Mouse (Mus musculus): ENCODE results near the gene C1qtnf6.
A peak's percentile ranks its signal among the peaks of the same experiment; 100 is the strongest.

C1qtnf6 gene

GRCm38 (mm10) chr15:78515759-78516158 lies 15.5 kb downstream of the C1qtnf6 start:
- DNase-seq (ENCODE audit: low read depth, low spot score) = no peak

- peak; percentile 89 for DNase-seq (ENCODE audit: low read depth, low spot score)
Observed at GRCm38 (mm10) chr15:78514393-78515146, 16.6 kb downstream of the C1qtnf6 start.

- no peak for DNase-seq (ENCODE audit: low read depth, low spot score)
Observed at GRCm38 (mm10) chr15:78513019-78513418, 18.2 kb downstream of the C1qtnf6 start.

- no peak for DNase-seq (ENCODE audit: low read depth, low spot score)
Observed at GRCm38 (mm10) chr15:78511951-78512350, 19.3 kb downstream of the C1qtnf6 start.

DNA sequence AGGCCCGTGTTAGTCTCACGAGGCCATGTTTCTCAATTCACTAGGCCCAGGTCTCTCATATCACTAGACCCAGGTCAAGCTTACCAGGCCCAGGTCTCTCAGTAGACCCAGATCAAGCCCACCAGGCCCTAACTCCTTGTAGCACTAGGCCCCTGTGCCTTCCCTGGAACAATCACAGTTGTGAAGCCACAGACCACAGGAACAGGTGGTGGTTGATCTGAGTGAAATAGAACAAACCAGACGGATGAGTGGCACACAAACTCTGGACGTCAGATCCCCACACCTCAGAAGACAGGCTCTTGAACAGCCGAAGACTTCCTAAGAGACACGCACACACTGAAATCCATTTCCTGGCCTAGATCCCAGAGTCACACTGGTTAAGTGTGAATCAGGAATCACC lies 20.5 kb downstream of the C1qtnf6 start:
- no peak for DNase-seq (ENCODE audit: low read depth, low spot score)

GRCm38 (mm10) chr15:78510121-78510576 lies 21.1 kb downstream of the C1qtnf6 start:
- DNase-seq (ENCODE audit: low read depth, low spot score) = no peak

DNA sequence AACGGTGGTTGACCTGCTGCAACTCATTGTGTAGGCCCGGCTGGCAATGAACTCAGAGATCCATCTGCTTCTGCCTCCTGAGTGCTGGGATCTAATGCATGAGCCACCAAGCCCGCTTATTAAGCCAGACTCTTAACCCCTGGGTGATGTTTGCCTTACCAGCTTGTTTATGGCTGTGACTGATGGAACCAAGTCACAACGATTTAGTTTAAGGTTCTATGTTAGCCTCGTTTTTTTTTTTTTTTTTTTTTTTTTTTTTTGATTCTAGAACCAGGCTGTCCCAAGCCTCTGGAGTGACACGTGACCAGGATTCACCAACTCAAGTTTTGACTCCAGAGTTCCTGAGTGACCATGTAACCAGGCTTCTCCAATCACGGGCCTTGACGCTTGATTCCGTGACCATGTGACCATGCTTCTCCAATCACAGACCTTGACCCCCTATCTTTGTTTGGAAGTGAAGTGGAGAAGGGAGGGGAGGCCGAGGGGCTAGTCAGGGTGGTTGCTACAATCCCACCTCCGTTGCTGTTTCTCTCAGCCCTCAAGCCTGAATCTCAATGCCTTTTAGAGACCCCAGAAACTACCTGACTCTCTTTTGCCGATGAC lies 21.8 kb downstream of the C1qtnf6 start:
- DNase-seq (ENCODE audit: low read depth, low spot score) = no peak

GRCm38 (mm10) chr15:78508443-78508842 lies 22.8 kb downstream of the C1qtnf6 start:
- DNase-seq (ENCODE audit: low read depth, low spot score) = no peak

DNA sequence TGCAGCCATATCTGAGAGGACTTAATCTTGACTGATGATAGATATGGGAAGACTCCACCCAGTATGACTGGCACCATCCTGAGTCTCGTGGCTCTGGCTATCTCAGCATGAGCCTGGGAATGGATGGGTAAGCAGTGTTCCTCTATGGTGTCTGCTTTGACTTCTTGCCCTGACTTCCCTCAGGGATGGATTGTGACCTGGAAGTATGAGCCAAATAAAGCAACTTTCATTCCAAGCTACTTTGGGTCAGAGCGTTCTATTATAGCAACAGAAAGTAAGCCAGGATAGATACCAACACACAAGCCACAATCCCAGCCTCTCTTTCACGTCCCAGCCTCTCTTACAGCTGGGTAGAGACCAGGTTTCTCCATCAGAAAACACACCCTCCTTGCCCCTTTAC lies 25.7 kb downstream of the C1qtnf6 start:
- DNase-seq (ENCODE audit: low read depth, low spot score) = no peak

DNA sequence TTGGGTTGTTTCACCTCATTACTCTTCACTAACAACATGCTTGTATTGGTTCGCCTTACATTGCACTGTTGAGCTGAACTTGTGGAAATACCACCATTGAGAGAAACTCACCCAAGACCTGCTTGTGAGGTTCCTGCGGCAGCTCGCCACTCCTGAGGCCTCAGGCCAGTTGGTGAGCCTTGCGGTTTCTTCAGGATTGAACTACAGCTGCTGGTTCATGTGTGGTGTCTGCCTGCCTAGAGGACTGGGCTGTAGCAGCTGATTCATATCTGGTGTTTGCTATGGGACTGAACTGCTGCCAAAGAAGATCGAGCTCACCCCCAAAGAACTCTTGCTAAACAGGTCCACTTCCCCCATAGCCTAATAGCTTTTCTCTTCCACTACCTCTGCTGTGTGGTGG lies 26.4 kb downstream of the C1qtnf6 start:
- no peak for DNase-seq (ENCODE audit: low read depth, low spot score)

- DNase-seq (ENCODE audit: low read depth, low spot score) = no peak
Observed at GRCm38 (mm10) chr15:78504013-78504412, 27.2 kb downstream of the C1qtnf6 start.

- no peak for DNase-seq (ENCODE audit: low read depth, low spot score)
Observed at GRCm38 (mm10) chr15:78502437-78503132, 28.6 kb downstream of the C1qtnf6 start.

GRCm38 (mm10) chr15:78494968-78495406 lies 36.2 kb downstream of the C1qtnf6 start, which contains the start of gene Il2rb:
Il2rb (minus strand) TSS chr15:78495271.
- no peak for DNase-seq (ENCODE audit: low read depth, low spot score)

- no peak for DNase-seq (ENCODE audit: low read depth, low spot score)
Observed at GRCm38 (mm10) chr15:78493401-78494010, 37.7 kb downstream of the C1qtnf6 start.

- DNase-seq (ENCODE audit: low read depth, low spot score) = peak; percentile 32
Observed at GRCm38 (mm10) chr15:78491301-78491700, 39.9 kb downstream of the C1qtnf6 start.

DNA sequence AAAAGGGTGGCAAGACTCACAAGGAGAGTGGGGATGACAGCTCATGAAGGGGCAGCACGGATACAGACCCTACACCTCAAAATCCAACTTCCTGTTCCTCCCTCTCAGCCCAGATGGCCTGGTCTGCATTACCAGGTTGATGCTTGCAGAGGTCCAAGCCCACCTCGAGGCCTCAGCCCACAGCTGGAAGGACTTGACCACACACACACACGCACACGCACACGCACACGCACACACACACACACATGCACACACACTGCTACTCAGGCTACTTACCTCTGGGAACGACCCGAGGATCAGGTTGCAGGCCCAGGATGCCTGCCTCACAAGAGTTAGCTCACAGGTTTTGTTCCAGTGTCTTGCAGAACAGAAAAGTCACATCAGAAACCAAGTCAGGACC lies 41.3 kb downstream of the C1qtnf6 start:
- no peak for DNase-seq (ENCODE audit: low read depth, low spot score)

- DNase-seq (ENCODE audit: low read depth, low spot score) = peak; percentile 45
Observed at GRCm38 (mm10) chr15:78489248-78489647, 42.0 kb downstream of the C1qtnf6 start.

DNA sequence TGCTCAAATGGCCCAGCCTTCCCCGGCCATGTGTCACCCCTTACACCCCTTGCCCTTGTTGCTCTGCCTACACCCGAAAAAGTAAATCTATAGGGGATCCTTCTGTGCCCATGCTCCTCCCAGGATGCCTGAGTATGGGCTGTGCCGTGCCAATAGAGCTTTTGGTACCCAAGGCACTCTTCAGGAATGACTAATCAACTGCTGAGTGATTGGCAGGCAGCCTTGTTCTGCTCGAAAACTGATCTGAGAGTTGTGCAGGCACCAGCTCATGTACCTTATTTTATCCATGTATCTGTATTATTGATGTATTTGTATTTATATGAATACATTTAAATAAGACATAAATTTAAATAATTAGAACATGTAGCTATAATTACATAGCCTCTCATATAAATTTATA lies 44.1 kb downstream of the C1qtnf6 start:
- peak; percentile 36 for DNase-seq (ENCODE audit: low read depth, low spot score)

DNA sequence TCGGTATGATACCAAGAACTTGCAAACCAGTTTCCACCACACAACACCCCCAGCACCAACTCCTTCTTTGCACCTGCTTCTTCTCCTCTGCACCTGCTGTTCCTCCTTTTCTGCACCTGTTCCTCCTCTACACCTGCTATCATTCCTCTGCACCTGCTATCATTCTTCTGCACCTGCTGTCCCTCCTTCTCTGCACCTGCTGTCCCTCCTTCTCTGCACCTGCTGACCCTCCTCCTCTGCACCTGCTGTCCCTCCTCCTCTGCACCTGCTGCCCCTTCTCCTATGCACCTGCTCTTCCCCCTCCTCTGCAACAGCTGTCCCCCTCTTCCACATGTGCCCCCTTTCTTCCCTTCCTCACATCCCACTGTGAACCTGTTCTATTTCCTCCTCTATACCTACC lies 44.7 kb downstream of the C1qtnf6 start:
- DNase-seq (ENCODE audit: low read depth, low spot score) = no peak

GRCm38 (mm10) chr15:78483311-78483710 lies 47.9 kb downstream of the C1qtnf6 start:
- peak; percentile 94 for DNase-seq (ENCODE audit: low read depth, low spot score)

GRCm38 (mm10) chr15:78482518-78482917 lies 48.7 kb downstream of the C1qtnf6 start:
- DNase-seq (ENCODE audit: low read depth, low spot score) = no peak

DNA sequence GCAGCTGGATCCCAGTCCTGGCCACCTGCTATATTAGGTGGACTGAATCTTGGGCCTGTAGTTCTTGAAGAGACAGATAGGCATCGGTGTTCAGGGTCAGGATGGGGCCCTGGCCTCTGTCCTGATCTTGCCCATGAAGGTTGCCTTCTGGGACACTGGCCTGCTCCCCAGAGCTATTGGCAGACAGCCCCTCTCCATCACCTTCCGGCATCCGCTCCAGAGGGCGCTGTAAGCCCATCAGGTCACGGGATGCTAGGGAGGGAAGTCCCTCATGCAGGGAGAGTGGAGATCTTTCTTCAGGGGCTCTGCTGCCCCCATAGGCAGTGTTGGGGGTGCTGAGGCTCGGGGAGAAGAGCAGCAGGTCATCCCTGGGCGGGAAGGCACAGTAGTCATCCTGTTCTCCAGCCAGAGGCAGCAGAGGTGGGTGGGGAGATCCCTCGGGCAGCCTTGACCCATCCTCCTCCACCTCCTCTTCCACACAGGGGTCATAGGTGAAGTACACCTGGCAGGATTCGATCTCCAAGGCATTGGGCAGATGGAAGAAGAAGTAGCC lies 49.7 kb downstream of the C1qtnf6 start:
- DNase-seq (ENCODE audit: low read depth, low spot score) = peak; percentile 25
